Mouse (Mus musculus) neutrophil, adult 83 days (primary cell): ENCODE measurements around the gene Gpat3. TPM values are rescaled to one million over a fixed set of nuclear protein-coding genes. Genes with fewer than 3 reads are reported as not detected.

Source experiments
- total RNA-seq, 2 experiments: library from RNA; stranded (reverse); gene quantifications; one replicate each; pipeline ENCODE4 v1.2.4; 2023

Gpat3 gene
- total RNA-seq: 10 to 100 TPM; 13.1 to 17.1 TPM

GRCm38 (mm10) chr5:100845485-100845847, at the start of gene Gpat3:
Gene Gpat3, plus strand, starts transcription at chr5:100845713.

DNA sequence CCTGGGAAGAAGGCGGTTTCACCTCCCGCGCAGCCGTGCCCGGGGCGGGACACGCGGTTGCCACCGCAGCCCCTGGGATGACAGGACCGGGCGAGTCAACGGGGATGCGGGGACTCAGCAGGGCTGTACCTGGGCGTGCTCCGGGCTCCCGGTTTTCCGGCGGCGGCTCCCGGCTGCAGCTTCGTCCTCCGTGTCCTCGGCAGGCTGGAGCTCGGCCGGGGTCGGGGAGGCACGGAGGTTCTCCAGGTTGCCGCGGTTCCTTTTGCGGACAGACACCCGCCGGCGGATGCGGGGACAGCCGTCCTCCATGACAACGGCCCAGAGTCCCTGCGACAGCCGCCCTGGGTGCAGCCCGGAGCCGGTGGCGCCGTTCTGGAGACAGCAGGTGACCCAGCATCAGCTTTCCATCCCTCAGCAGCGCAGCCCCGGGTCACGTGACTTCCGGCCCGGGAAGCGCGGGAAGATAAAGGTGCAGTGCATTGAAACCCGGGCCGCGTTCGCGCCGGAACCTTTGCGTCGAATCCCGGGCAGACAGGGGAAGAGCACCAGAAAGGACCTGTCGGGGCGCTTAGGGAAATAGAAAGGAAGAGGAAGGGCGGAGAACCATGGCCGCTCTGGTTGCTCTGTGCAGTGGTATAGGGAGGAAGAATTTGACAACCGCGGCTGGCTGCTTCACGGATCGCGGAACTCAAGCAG, 47.2 kb upstream of the Gpat3 start, which contains the start of the genes Helq and Mrps18c:
TSS of gene Helq (minus strand) at position 434 of the 696 bp plus-strand sequence.
TSS of gene Mrps18c (plus strand) at position 463 of the 696 bp plus-strand sequence.

GRCm38 (mm10) chr5:100820483-100821184, 24.9 kb upstream of the Gpat3 start, which contains the start of gene Abraxas1:
Gene Abraxas1, minus strand, starts transcription at chr5:100820965.

Other genes with a start within 250 kb of the Gpat3 start
- 10 to 100 TPM; 15.5 to 16.6 TPM for gene Coq2, start 170.6 kb upstream of the Gpat3 start, total RNA-seq
- 10 to 100 TPM; 17.7 to 22.6 TPM for gene Hpse, start 126.0 kb upstream of the Gpat3 start, total RNA-seq
- 1 to 10 TPM; 8.0 to 9.8 TPM for gene Helq, start 47.1 kb upstream of the Gpat3 start, total RNA-seq
- 10 to 100 TPM; 60.3 to 70.1 TPM for gene Mrps18c, start 47.1 kb upstream of the Gpat3 start, total RNA-seq
- 1 to 10 TPM; 2.7 to 8.7 TPM for gene Abraxas1, start 24.7 kb upstream of the Gpat3 start, total RNA-seq